Mouse (Mus musculus) adipose tissue, adult 10 weeks (tissue): Measurements from ENCODE around the gene Gm21820. TPM values are rescaled to one million over a fixed set of nuclear protein-coding genes. Genes with fewer than 3 reads are reported as not detected.

ENCODE experiments used
- polyA plus RNA-seq: library from polyadenylated mRNA; stranded (reverse); fragments of 350-450 nt; fragmentation: Illumina TruSeq; extraction: RNeasy Lipid Tissue Mini Kit (QIAGEN cat#74804); gene quantifications from one replicate; pipeline ENCODE4 v1.2.3, GENCODE M21; 2014; ENCODE audit warnings: low read depth, low replicate concordance

Gm21820 gene
- not detected for polyA plus RNA-seq

DNA sequence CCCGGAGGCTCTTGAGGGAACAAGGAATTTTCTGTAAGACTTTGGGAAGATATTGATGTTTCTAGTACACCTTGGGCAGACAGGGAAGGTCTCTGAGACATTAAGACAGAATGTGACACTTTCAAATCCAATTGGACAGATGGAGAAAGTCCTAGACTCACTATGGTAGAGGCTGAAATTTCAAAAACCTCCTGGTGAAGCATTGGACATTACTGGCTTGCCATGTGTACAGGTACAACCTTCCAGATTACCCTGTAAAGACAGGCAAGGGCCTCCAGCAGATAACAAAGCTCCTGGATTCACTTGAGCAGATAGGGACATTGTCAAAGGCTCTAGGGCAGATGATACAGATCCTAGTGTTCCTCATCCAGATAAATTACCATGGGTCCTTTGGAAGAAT, at the start of gene Gm21820:
TSS of gene Gm21820 (minus strand) at position 101 of the 400 bp plus-strand sequence.

Other genes starting within 250 kb of the Gm21820 start
- gene Gm20918, start 205.5 kb downstream of the Gm21820 start, polyA plus RNA-seq, result not detected